Mouse (Mus musculus) ES-CJ7 (cell line): ENCODE measurements at regions not wholly inside any gene's neighbourhood (a gene's known extent, or its start where the extent isn't known, plus 50 kb on each side); places are given as distances from the start of the nearest gene placed in this dataset.

ENCODE experiments used
- DNase-seq: peaks from one replicate; pipeline ENCODE4 v3.0.0; 2011; ENCODE audit warnings: low read depth, low spot score

GRCm38 (mm10) chr8:52355226-52355625 is 1156.3 kb upstream of the Aga start:
- DNase-seq: peak; percentile 56

GRCm38 (mm10) chr8:52356001-52356734 is 1155.4 kb upstream of the Aga start:
- peak; percentile 98 for DNase-seq

GRCm38 (mm10) chr8:52357840-52358239 is 1153.7 kb upstream of the Aga start:
- peak; percentile 54 for DNase-seq
